Mouse (Mus musculus): ENCODE measurements around the gene Lix1. TPM values are rescaled to one million over a fixed set of nuclear protein-coding genes. Genes with fewer than 3 reads are reported as not detected.

The Lix1 gene
- total and polyA plus RNA-seq, 2 experiments: 0.07 to 0.46 TPM

GRCm38 (mm10) chr17:17451102-17451501 lies 48.6 kb downstream of the Lix1 start:
- H3K4me1 ChIP-seq (ENCODE audit: control insufficient read depth, insufficient read depth, low read length): no peaks in the 10 kb centered on the region; the same call in 1 of the 2 replicates
- no peak overlapping the region for H3K27ac ChIP-seq (replicated peaks; ENCODE audit: insufficient read depth, low read depth, low read length)
- no peak for DNase-seq (ENCODE audit: extremely low read depth, low read depth, low spot score)
- TF ChIP-seq CTCF (IDR thresholded peaks at IDR 0.05; ENCODE audit: low read depth, low read length) (no peak), POLR2A (IDR thresholded peaks at IDR 0.05; ENCODE audit: extremely low read depth, insufficient read depth, low read length) (no peak)
- no peaks in the 10 kb centered on the region for H3K79me2 ChIP-seq (ENCODE audit: control insufficient read depth, insufficient read depth, low read length)
- 64% methylated on average over 1 of the region's 1 CpGs for whole genome bisulfite sequencing
- H3K9ac ChIP-seq (ENCODE audit: low read depth, low read length): no peak overlapping the region
- no peak overlapping the region for H3K4me3 ChIP-seq (ENCODE audit: insufficient read depth, low read depth, low read length)
- no peaks in the 10 kb centered on the region for H3K36me3 ChIP-seq (ENCODE audit: control insufficient read depth, insufficient read depth, low read length)
- H3K27me3 ChIP-seq (ENCODE audit: control insufficient read depth, insufficient read depth, low read length): no peaks in the 10 kb centered on the region

DNA sequence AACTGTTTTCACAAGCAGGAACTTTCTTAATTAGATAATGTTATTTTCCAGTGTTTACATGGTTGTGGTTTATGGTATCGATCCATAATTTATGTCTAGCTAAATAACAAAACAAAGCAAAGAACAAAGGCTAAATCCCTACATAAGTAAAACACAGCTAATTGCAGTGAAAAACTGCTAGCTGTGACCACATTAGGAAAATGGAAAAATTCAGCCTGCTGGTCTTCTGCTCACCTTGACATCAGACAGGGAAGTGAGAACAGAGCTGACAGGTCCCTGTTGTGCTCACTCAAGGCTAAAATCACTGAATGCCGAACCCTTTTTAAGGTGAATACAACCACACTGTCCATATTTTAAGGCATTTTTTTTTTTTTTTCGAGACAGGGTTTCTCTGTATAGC lies 50.1 kb downstream of the Lix1 start:
- Histone ChIP-seq H3K36me3 (ENCODE audit: control insufficient read depth, insufficient read depth, low read length) (no peaks in the 10 kb centered on the region), H3K27ac (replicated peaks; ENCODE audit: insufficient read depth, low read depth, low read length) (no peak overlapping the region), H3K9ac (ENCODE audit: low read depth, low read length) (no peak overlapping the region), H3K27me3 (ENCODE audit: control insufficient read depth, insufficient read depth, low read length) (no peaks in the 10 kb centered on the region), H3K4me1 (ENCODE audit: control insufficient read depth, insufficient read depth, low read length) (no peaks in the 10 kb centered on the region; the same call in 1 of the 2 replicates), H3K79me2 (ENCODE audit: control insufficient read depth, insufficient read depth, low read length) (no peaks in the 10 kb centered on the region), H3K4me3 (ENCODE audit: insufficient read depth, low read depth, low read length) (no peak overlapping the region)
- WGBS: 76% methylated on average over 3 of the region's 3 CpGs
- TF ChIP-seq CTCF (IDR thresholded peaks at IDR 0.05; ENCODE audit: low read depth, low read length) (no peak), POLR2A (IDR thresholded peaks at IDR 0.05; ENCODE audit: extremely low read depth, insufficient read depth, low read length) (no peak)
- no peak for DNase-seq (ENCODE audit: extremely low read depth, low read depth, low spot score)

DNA sequence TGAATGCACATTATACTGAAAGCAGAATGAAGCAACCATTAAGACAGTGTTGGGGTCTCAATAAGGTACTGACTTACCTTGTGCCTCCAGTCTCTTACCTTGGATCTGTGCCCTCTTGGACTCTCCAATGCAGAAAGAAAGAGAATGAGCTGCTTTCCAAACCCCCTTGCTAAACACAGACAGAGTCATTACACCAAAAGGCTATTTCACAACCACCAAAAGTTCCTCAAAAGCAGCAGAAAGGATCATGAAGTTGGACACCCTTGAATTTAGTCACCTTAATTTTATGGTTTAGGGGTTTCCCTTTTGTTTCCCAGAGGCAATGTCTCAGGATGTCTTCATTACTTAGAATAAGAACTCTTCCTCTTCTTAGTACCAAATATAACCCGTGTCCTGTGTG lies 52.1 kb downstream of the Lix1 start:
- 76% methylated on average over 1 of the region's 1 CpGs for WGBS

GRCm38 (mm10) chr17:17485789-17486188 lies 83.3 kb downstream of the Lix1 start:
- TF ChIP-seq POLR2A (IDR thresholded peaks at IDR 0.05; ENCODE audit: extremely low read depth, insufficient read depth, low read length): no peak
- no peak for TF ChIP-seq CTCF (IDR thresholded peaks at IDR 0.05; ENCODE audit: low read depth, low read length)
- no peak overlapping the region for H3K27ac ChIP-seq (replicated peaks; ENCODE audit: insufficient read depth, low read depth, low read length)

More for the DNA sequence above, 52.1 kb downstream of the Lix1 start:
- H3K79me2 ChIP-seq (ENCODE audit: control insufficient read depth, insufficient read depth, low read length): no peaks in the 10 kb centered on the region
- H3K4me3 ChIP-seq (ENCODE audit: insufficient read depth, low read depth, low read length): no peak overlapping the region
- H3K36me3 ChIP-seq (ENCODE audit: control insufficient read depth, insufficient read depth, low read length): no peaks in the 10 kb centered on the region
- no peak overlapping the region for H3K27ac ChIP-seq (replicated peaks; ENCODE audit: insufficient read depth, low read depth, low read length)
- H3K27me3 ChIP-seq (ENCODE audit: control insufficient read depth, insufficient read depth, low read length): no peaks in the 10 kb centered on the region
- H3K9ac ChIP-seq (ENCODE audit: low read depth, low read length): no peak overlapping the region
- no peak for TF ChIP-seq CTCF (IDR thresholded peaks at IDR 0.05; ENCODE audit: low read depth, low read length)
- no peak for TF ChIP-seq POLR2A (IDR thresholded peaks at IDR 0.05; ENCODE audit: extremely low read depth, insufficient read depth, low read length)
- no peak for DNase-seq (ENCODE audit: extremely low read depth, low read depth, low spot score)
- H3K4me1 ChIP-seq (ENCODE audit: control insufficient read depth, insufficient read depth, low read length): no peaks in the 10 kb centered on the region; the same call in 1 of the 2 replicates

DNA sequence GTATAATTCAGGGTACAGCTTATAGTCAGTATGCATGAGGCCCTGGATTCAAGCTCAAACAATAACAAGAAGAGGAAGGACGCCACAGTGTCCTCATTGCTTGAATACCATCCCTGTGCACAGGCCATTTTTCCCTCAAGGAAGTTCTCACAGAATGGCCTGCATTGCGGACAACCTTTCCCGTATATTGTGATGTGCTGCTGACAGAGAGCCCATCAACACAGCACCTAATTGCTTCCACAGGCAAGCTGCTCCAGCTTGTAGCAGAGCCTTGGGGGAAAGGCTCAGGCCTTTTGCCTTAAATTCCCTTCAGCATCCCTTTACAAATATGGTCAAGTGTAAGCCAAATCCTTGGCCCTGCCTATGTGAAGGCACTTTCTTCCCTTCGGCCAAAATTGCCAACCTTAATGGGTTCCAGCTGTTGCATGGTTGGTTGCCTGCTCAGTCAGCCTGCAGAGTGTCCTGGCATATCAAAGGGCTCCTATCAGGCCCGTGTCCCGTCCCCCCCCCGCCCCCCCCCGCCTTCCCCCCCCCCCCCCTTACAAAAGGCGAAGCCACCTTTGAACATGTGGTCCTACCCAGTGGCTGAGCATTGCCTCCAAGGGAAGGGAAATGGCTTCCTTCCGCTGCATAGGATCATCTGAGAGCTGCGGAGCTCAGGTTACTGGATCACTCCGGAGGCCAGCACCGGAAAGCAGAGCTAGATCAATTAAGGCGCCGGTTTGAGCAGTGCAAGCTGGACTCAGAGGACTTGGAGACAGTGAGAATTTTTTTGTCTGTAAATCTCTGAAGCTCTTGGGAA lies 88.5 kb downstream of the Lix1 start:
- no peaks in the 10 kb centered on the region for H3K27me3 ChIP-seq (ENCODE audit: control insufficient read depth, insufficient read depth, low read length)

More at GRCm38 (mm10) chr17:17485789-17486188, 83.3 kb downstream of the Lix1 start:
- H3K27me3 ChIP-seq (ENCODE audit: control insufficient read depth, insufficient read depth, low read length): no peaks in the 10 kb centered on the region
- no peak overlapping the region for H3K4me3 ChIP-seq (ENCODE audit: insufficient read depth, low read depth, low read length)
- H3K36me3 ChIP-seq (ENCODE audit: control insufficient read depth, insufficient read depth, low read length): no peaks in the 10 kb centered on the region
- 76% methylated on average over 2 of the region's 2 CpGs for WGBS
- no peaks in the 10 kb centered on the region for H3K79me2 ChIP-seq (ENCODE audit: control insufficient read depth, insufficient read depth, low read length)
- DNase-seq (ENCODE audit: extremely low read depth, low read depth, low spot score): no peak
- no peak overlapping the region for H3K9ac ChIP-seq (ENCODE audit: low read depth, low read length)
- no peaks in the 10 kb centered on the region for H3K4me1 ChIP-seq (ENCODE audit: control insufficient read depth, insufficient read depth, low read length)

GRCm38 (mm10) chr17:17491622-17492001 lies 89.1 kb downstream of the Lix1 start:
- no peaks in the 10 kb centered on the region for H3K79me2 ChIP-seq (ENCODE audit: control insufficient read depth, insufficient read depth, low read length)
- no peak overlapping the region for H3K9ac ChIP-seq (ENCODE audit: low read depth, low read length)
- no peak overlapping the region for H3K27ac ChIP-seq (replicated peaks; ENCODE audit: insufficient read depth, low read depth, low read length)
- TF ChIP-seq CTCF (IDR thresholded peaks at IDR 0.05; ENCODE audit: low read depth, low read length): no peak
- TF ChIP-seq POLR2A (IDR thresholded peaks at IDR 0.05; ENCODE audit: extremely low read depth, insufficient read depth, low read length): no peak
- no peaks in the 10 kb centered on the region for H3K36me3 ChIP-seq (ENCODE audit: control insufficient read depth, insufficient read depth, low read length)
- 35% methylated on average over 7 of the region's 7 CpGs for WGBS
- peak; percentile 24 for DNase-seq (ENCODE audit: extremely low read depth, low read depth, low spot score)
- H3K4me1 ChIP-seq (ENCODE audit: control insufficient read depth, insufficient read depth, low read length): no peaks in the 10 kb centered on the region
- no peaks in the 10 kb centered on the region for H3K27me3 ChIP-seq (ENCODE audit: control insufficient read depth, insufficient read depth, low read length)
- H3K4me3 ChIP-seq (ENCODE audit: insufficient read depth, low read depth, low read length): no peak overlapping the region

More for the DNA sequence above, 88.5 kb downstream of the Lix1 start:
- no peak for TF ChIP-seq CTCF (IDR thresholded peaks at IDR 0.05; ENCODE audit: low read depth, low read length)
- H3K9ac ChIP-seq (ENCODE audit: low read depth, low read length): no peak overlapping the region
- WGBS: 67% methylated on average over 14 of the region's 15 CpGs
- no peak for DNase-seq (ENCODE audit: extremely low read depth, low read depth, low spot score)
- H3K36me3 ChIP-seq (ENCODE audit: control insufficient read depth, insufficient read depth, low read length): no peaks in the 10 kb centered on the region
- no peak overlapping the region for H3K27ac ChIP-seq (replicated peaks; ENCODE audit: insufficient read depth, low read depth, low read length)
- no peaks in the 10 kb centered on the region for H3K4me1 ChIP-seq (ENCODE audit: control insufficient read depth, insufficient read depth, low read length)
- H3K4me3 ChIP-seq (ENCODE audit: insufficient read depth, low read depth, low read length): no peak overlapping the region
- no peaks in the 10 kb centered on the region for H3K79me2 ChIP-seq (ENCODE audit: control insufficient read depth, insufficient read depth, low read length)
